Comparison of ENCODE assay signal across 19 mouse cellular contexts in the genomic region with DNA sequence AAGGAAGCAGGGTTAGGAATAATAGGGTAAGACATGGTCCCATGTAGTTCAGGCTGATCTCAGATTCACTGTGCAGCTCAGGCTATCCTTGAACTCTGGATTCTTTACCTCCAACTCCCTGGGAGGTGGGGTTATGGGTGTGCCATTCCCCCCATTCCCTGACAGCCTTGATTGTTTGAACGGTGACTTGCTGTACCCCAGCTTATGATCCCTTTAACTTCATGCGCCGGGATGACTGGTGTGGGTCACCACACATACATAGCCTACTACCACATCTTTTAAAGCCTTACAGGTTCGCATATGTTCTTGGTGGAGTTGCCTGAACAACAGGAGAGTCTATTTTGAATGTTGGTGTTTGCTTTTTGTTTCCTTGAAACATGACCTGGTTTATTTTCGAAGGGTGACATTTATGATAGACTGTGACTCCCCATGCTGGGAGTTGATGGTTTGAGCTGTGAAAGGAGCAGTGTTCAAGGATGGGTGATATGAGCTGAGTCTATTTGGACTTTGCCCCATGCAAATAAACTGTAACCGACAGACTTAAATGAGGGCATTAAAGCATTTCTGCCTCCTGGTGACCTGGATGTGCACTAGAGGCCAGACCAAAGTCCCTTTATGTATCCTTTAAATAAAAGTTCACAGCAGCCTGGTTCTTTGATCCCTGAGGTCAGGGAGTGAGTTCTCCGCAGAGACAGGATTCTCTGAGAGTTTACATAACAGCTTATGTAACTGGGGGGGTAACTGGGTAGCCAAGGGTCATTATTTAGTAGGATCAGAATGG.
DNase-seq lines count a peak whose midpoint lies in the region; ATAC-seq and TF ChIP-seq lines count a peak whose summit lies in the region.
"Had no signal": no experiment of that assay in that cellular context is flagged by ENCODE, and none has a peak within 500 bp of the region (broad histone marks: within the 10 kb centered on the region; RNA-seq: fewer than 3 reads in every experiment).

No protein-coding gene starts in this region.

- 81% methylated on average over 7 of the region's 7 CpGs for WGBS in kidney, embryonic 16.5 days
- WGBS in kidney, postnatal 0 days, result 82% methylated on average over 7 of the region's 7 CpGs
- WGBS in liver, embryonic 14.5 days (ENCODE audit: insufficient replicate concordance), result 68% methylated on average over 7 of the region's 7 CpGs
- 67% methylated on average over 7 of the region's 7 CpGs for WGBS in stomach, postnatal 0 days

- TF ChIP-seq EP300 in liver, embryonic 14.5 days (IDR thresholded peaks at IDR 0.05; ENCODE audit: low read depth), result no peak
- no peak for TF ChIP-seq EP300 in stomach, postnatal 0 days (optimal IDR thresholded peaks at IDR 0.05)

- no peak overlapping the region for H3K9ac ChIP-seq in kidney, embryonic 16.5 days (replicated peaks; ENCODE audit: low read length)
- no peak overlapping the region for H3K9ac ChIP-seq in kidney, postnatal 0 days (ENCODE audit: low read depth, low read length)
- H3K9ac ChIP-seq in liver, embryonic 14.5 days (replicated peaks), result no peak overlapping the region
- no peak overlapping the region for H3K9ac ChIP-seq in stomach, postnatal 0 days (ENCODE audit: low read length)
- H3K9ac ChIP-seq: embryonic facial prominence, embryonic 13.5 days; lung, embryonic 14.5 days had no signal

- 0 out of 2 replicates have a peak overlapping the region, but pooled peaks have one; percentile 3 for H3K27ac ChIP-seq in kidney, embryonic 16.5 days (ENCODE audit: low read length)
- no peak overlapping the region for H3K27ac ChIP-seq in kidney, postnatal 0 days
- no peak overlapping the region for H3K27ac ChIP-seq in liver, embryonic 14.5 days
- no peak overlapping the region for H3K27ac ChIP-seq in stomach, postnatal 0 days (replicated peaks)
- H3K27ac ChIP-seq: embryonic facial prominence, embryonic 13.5 days; hindbrain, embryonic 10.5 days; hindbrain, postnatal 0 days; layer of hippocampus, adult 2 months; limb, embryonic 10.5 days had no signal

- ATAC-seq in kidney, embryonic 16.5 days (ENCODE audit: low FRiP score, low TSS enrichment), result no peak
- peak; percentile 71; the same call in 1 of the 2 replicates for ATAC-seq in kidney, postnatal 0 days (replicated peaks; ENCODE audit: low FRiP score, low read depth)
- peak; percentile 41; the same call in 1 of the 2 replicates for ATAC-seq in liver, embryonic 14.5 days (ENCODE audit: insufficient read depth)
- ATAC-seq in stomach, postnatal 0 days (ENCODE audit: low FRiP score, low TSS enrichment), result peak; percentile 64
- ATAC-seq: forebrain, embryonic 14.5 days; hindbrain, postnatal 0 days had no signal

- H3K4me2 ChIP-seq in kidney, embryonic 16.5 days (replicated peaks; ENCODE audit: low read depth, low read length), result no peak overlapping the region
- no peak overlapping the region for H3K4me2 ChIP-seq in kidney, postnatal 0 days (ENCODE audit: low read length)
- H3K4me2 ChIP-seq in liver, embryonic 14.5 days (ENCODE audit: low read depth), result no peak overlapping the region
- no peak overlapping the region for H3K4me2 ChIP-seq in stomach, postnatal 0 days (replicated peaks; ENCODE audit: low read depth)
- H3K4me2 ChIP-seq: embryonic facial prominence, embryonic 13.5 days; lung, embryonic 14.5 days had no signal

- TF ChIP-seq CTCF in kidney, postnatal 0 days (IDR thresholded peaks at IDR 0.05; ENCODE audit: low read depth), result no peak
- no peak for TF ChIP-seq CTCF in liver, embryonic 14.5 days (IDR thresholded peaks at IDR 0.05; ENCODE audit: low read depth)
- TF ChIP-seq CTCF in stomach, postnatal 0 days (IDR thresholded peaks at IDR 0.05; ENCODE audit: low read depth), result no peak

- no peaks in the 10 kb centered on the region for H3K27me3 ChIP-seq in kidney, embryonic 16.5 days (ENCODE audit: insufficient read depth, low read length)
- no peaks in the 10 kb centered on the region for H3K27me3 ChIP-seq in kidney, postnatal 0 days (ENCODE audit: insufficient read depth, low read length)
- H3K27me3 ChIP-seq in liver, embryonic 14.5 days (ENCODE audit: control insufficient read depth, insufficient read depth, low read length), result no peaks in the 10 kb centered on the region
- no peaks in the 10 kb centered on the region for H3K27me3 ChIP-seq in stomach, postnatal 0 days (ENCODE audit: control insufficient read depth, insufficient read depth, low read length)
- H3K27me3 ChIP-seq: embryonic facial prominence, embryonic 13.5 days had no signal

- no peaks in the 10 kb centered on the region for H3K9me3 ChIP-seq in kidney, embryonic 16.5 days (ENCODE audit: low read length)
- H3K9me3 ChIP-seq in kidney, postnatal 0 days (replicated peaks; ENCODE audit: low read length), result no peaks in the 10 kb centered on the region
- no peaks in the 10 kb centered on the region for H3K9me3 ChIP-seq in liver, embryonic 14.5 days (ENCODE audit: control insufficient read depth, low read length)
- H3K9me3 ChIP-seq in stomach, postnatal 0 days (ENCODE audit: control insufficient read depth, low read length), result no peaks in the 10 kb centered on the region
- H3K9me3 ChIP-seq: embryonic facial prominence, embryonic 13.5 days; hindbrain, embryonic 10.5 days; limb, embryonic 10.5 days had no signal

- peaks cover 56% of the 10 kb centered on the region for H3K36me3 ChIP-seq in kidney, embryonic 16.5 days (ENCODE audit: insufficient read depth, low read length)
- H3K36me3 ChIP-seq in kidney, postnatal 0 days (ENCODE audit: insufficient read depth, low read length), result peaks cover 50% of the 10 kb centered on the region
- H3K36me3 ChIP-seq in liver, embryonic 14.5 days (replicated peaks; ENCODE audit: control insufficient read depth, insufficient read depth, low read depth), result no peaks in the 10 kb centered on the region
- no peaks in the 10 kb centered on the region for H3K36me3 ChIP-seq in stomach, postnatal 0 days (ENCODE audit: control insufficient read depth, insufficient read depth, low read length)

- no peaks in the 10 kb centered on the region for H3K4me1 ChIP-seq in kidney, embryonic 16.5 days (ENCODE audit: insufficient read depth, low read length)
- H3K4me1 ChIP-seq in kidney, postnatal 0 days (replicated peaks; ENCODE audit: insufficient read depth, low read length), result no peaks in the 10 kb centered on the region
- H3K4me1 ChIP-seq in liver, embryonic 14.5 days (replicated peaks; ENCODE audit: control insufficient read depth in 2 of 2, insufficient read depth in 2 of 2, low read length in 1 of 2), result peaks cover 0 to 6% of the 10 kb centered on the region in 2 experiments; a peak in 2 of 4 replicates
- no peaks in the 10 kb centered on the region for H3K4me1 ChIP-seq in stomach, postnatal 0 days (replicated peaks; ENCODE audit: control insufficient read depth, insufficient read depth)
- H3K4me1 ChIP-seq: embryonic facial prominence, embryonic 13.5 days; hindbrain, embryonic 10.5 days; limb, embryonic 10.5 days had no signal

- no peak for DNase-seq in kidney, postnatal 4 days
- DNase-seq in kidney, postnatal 0 days (ENCODE audit: low spot score), result no peak
- peak in 1 of 3 experiments; percentile 10 for DNase-seq in liver, embryonic 14.5 days (ENCODE audit: low read depth in 3 of 3, low spot score in 3 of 3)
- DNase-seq in stomach, postnatal 0 days (ENCODE audit: low spot score), result no peak
- DNase-seq in adrenal gland, adult 2 months, result no peak
- no peak for DNase-seq in left cerebral cortex, adult 11 months (ENCODE audit: low spot score)
- DNase-seq: adrenal gland, adult 8-10 months; cerebellum, adult 9-10 months; gastrocnemius, postnatal 36 days; layer of hippocampus, postnatal 36 days; lung, embryonic 14.5 days; thymus, postnatal 36 days had no signal

- no peak overlapping the region for H3K4me3 ChIP-seq in kidney, embryonic 16.5 days (ENCODE audit: low read length)
- no peak overlapping the region for H3K4me3 ChIP-seq in kidney, postnatal 0 days (replicated peaks; ENCODE audit: low read depth, low read length)
- no peak overlapping the region for H3K4me3 ChIP-seq in liver, embryonic 14.5 days (ENCODE audit: insufficient read depth in 1 of 2, low read depth in 2 of 2, low read length in 2 of 2)
- no peak overlapping the region for H3K4me3 ChIP-seq in stomach, postnatal 0 days (ENCODE audit: low read depth, low read length)
- H3K4me3 ChIP-seq: embryonic facial prominence, embryonic 13.5 days; hindbrain, embryonic 10.5 days; layer of hippocampus, adult 2 months; limb, embryonic 10.5 days had no signal
